Mouse (Mus musculus) olfactory bulb, adult 2 months (tissue): ENCODE results near the gene Tbx6.

Experiments used
- CTCF ChIP-seq: fragments of 200-500 bp; IDR thresholded peaks from 2 replicates; pipeline ENCODE4 v1.5.1; 2012; ENCODE audit warnings: low read depth, mild to moderate bottlenecking, low read length, moderate library complexity; ENCODE audit not compliant: insufficient read depth
- POLR2A ChIP-seq: fragments of 200-500 bp; IDR thresholded peaks from 2 replicates; pipeline ENCODE4 v1.6.1; 2012; ENCODE audit warnings: mild to moderate bottlenecking, low read depth, low read length, moderate library complexity; ENCODE audit not compliant: insufficient read depth

GRCm38 (mm10) chr7:126780971-126781635 lies at the start of gene Tbx6:
- TF ChIP-seq POLR2A, result no peak
- TF ChIP-seq CTCF, result no peak
